Mouse (Mus musculus) kidney, embryonic 14.5 days (tissue): ENCODE measurements around the gene Pklr. TPM values are rescaled to one million over a fixed set of nuclear protein-coding genes. Genes with fewer than 3 reads are reported as not detected.
A peak's percentile ranks its signal among the peaks of the same experiment; 100 is the strongest.

Source experiments
- ATAC-seq: fragments of 200-750 bp; cut with Nextera tagmentation; 2 replicates; pipeline ENCODE4 v1.8.0; 2017; ENCODE audit warnings: moderate number of reproducible peaks, mild to moderate bottlenecking, moderate TSS enrichment, moderate library complexity; ENCODE audit not compliant: low FRiP score, low TSS enrichment
- H3K27ac ChIP-seq: fragments of 300-500 bp; sonication (generic); 2 replicates; pipeline ENCODE4 v1.5.1; 2014; ENCODE audit warnings: low read depth, mild to moderate bottlenecking, low read length, moderate library complexity, mixed read lengths
- H3K27me3 ChIP-seq: fragments of 300-500 bp; sonication (generic); 2 replicates; pipeline ENCODE4 v1.6.1; 2014; ENCODE audit warnings: mild to moderate bottlenecking, low read length; ENCODE audit not compliant: control insufficient read depth, insufficient read depth
- H3K36me3 ChIP-seq: fragments of 300-500 bp; sonication (generic); 2 replicates; pipeline ENCODE4 v1.6.1; 2014; ENCODE audit warnings: low read length, mixed read lengths; ENCODE audit not compliant: control insufficient read depth, insufficient read depth
- H3K4me1 ChIP-seq: fragments of 300-500 bp; sonication (generic); 2 replicates; pipeline ENCODE4 v1.6.1; 2014; ENCODE audit warnings: low read length, mixed read lengths; ENCODE audit not compliant: control insufficient read depth, insufficient read depth
- H3K4me2 ChIP-seq: fragments of 300-500 bp; sonication (generic); replicated peaks from 2 replicates; pipeline ENCODE4 v1.6.1; 2014; ENCODE audit warnings: low read depth, mild to moderate bottlenecking, low read length
- H3K4me3 ChIP-seq: fragments of 300-500 bp; sonication (generic); 2 replicates; pipeline ENCODE4 v1.5.1; 2014; ENCODE audit warnings: mild to moderate bottlenecking, low read length
- H3K9ac ChIP-seq: fragments of 300-500 bp; sonication (generic); 2 replicates; pipeline ENCODE4 v1.6.1; 2014; ENCODE audit warnings: low read depth, mild to moderate bottlenecking, low read length, moderate library complexity
- H3K9me3 ChIP-seq: fragments of 300-500 bp; sonication (generic); 2 replicates; pipeline ENCODE4 v1.6.1; 2016; ENCODE audit warnings: low read length; ENCODE audit not compliant: control insufficient read depth
- WGBS: fragments of 180-500 bp; shearing (Covaris S2); extraction: QIAGEN DNeasy Blood & Tissue Kit; methylation state at CpG from one replicate; pipeline ENCODE4 v1.1.7; 2014; 5-methylcytosine and 5-hydroxymethylcytosine counted together
- polyA plus RNA-seq: library from polyadenylated mRNA; unstranded; fragments of >200 nt; fragmentation: Nextera tagmentation; extraction: Ambion mirVana; gene quantifications from 2 replicates; pipeline ENCODE4 v1.2.1, GENCODE M21; 2014

The Pklr gene
- polyA plus RNA-seq, 1 experiment from 2014 or later = 1.5 TPM

DNA sequence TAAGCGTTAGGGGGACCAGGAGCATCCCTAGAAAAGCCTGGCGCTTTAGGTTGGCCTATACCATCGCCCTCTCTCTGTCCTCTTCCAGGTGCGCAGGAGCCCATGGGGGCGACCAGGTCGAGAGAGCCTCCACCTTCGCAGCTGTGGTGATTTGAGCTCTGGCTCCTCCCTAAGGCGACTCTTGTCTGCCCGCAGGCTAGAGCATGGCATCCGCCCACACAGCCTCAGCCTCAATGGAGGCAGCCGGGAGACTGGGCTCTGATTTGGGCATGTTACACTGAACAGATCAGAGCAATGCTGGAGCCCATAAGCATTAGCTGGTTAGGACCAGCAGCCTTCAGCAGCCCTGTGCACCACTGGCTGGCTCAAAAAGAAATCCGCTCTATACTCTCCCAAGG, 52.5 kb downstream of the Pklr start:
- H3K27me3 ChIP-seq = no peaks in the 10 kb centered on the region
- no peak for ATAC-seq
- H3K9me3 ChIP-seq = no peaks in the 10 kb centered on the region
- 63% methylated on average over 12 of the region's 12 CpGs for WGBS
- no peak overlapping the region for H3K9ac ChIP-seq
- H3K4me1 ChIP-seq = peaks cover 42% of the 10 kb centered on the region
- H3K36me3 ChIP-seq = peaks cover 9% of the 10 kb centered on the region
- H3K27ac ChIP-seq = peak overlapping the region; percentile 55; the same call in 1 of the 2 replicates
- no peak overlapping the region for H3K4me2 ChIP-seq
- no peak overlapping the region for H3K4me3 ChIP-seq

DNA sequence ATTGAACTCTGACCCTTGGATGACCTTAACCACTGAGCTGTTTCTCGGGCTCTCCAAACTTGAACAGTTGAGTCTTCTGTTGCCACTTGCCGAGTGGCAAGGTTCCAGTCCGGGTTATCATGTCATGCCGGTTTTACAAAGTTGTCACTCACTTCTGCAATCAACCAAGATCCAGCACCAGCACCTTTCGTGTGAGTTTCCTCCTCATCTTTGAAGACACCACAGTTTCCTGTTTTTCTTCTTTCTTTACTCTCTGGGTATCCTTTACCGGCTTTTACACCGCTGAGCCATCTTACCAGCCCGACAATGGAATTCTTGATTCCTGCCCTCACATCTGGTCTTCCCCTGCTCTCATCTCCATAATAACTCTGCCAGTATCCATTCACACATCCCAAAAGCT, 54.5 kb downstream of the Pklr start:
- Histone ChIP-seq H3K27ac (no peak overlapping the region), H3K4me1 (peaks cover 23% of the 10 kb centered on the region), H3K27me3 (no peaks in the 10 kb centered on the region), H3K4me2 (no peak overlapping the region), H3K9ac (no peak overlapping the region), H3K4me3 (no peak overlapping the region), H3K9me3 (no peaks in the 10 kb centered on the region), H3K36me3 (peaks cover 9% of the 10 kb centered on the region)
- WGBS = 83% methylated on average over 8 of the region's 8 CpGs
- ATAC-seq = no peak

DNA sequence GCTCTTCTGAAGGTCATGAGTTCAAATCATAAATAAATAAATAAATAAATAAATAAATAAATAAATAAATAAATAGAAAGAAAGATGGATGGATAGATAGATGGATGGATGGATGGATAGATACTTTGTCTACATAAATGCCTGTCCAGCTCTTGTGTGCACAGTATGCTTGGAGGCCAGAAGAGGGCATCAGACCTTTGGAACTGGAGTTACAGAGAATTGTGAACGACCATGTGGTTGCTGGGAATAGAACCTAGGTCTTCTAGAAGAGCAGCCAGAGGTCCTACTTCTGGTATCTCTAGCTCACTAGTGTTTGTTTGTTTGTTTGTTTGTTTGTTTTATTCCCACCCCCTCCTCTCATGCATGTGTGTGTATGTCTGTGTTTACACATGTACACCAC, 57.4 kb downstream of the Pklr start:
- Histone ChIP-seq H3K4me3 (no peak overlapping the region), H3K4me2 (no peak overlapping the region), H3K36me3 (peaks cover 4% of the 10 kb centered on the region), H3K27me3 (no peaks in the 10 kb centered on the region), H3K27ac (no peak overlapping the region), H3K9ac (no peak overlapping the region), H3K4me1 (peaks cover 5% of the 10 kb centered on the region; the same call in 1 of the 2 replicates), H3K9me3 (no peaks in the 10 kb centered on the region)
- 70% methylated on average over 1 of the region's 1 CpGs for WGBS
- no peak for ATAC-seq

DNA sequence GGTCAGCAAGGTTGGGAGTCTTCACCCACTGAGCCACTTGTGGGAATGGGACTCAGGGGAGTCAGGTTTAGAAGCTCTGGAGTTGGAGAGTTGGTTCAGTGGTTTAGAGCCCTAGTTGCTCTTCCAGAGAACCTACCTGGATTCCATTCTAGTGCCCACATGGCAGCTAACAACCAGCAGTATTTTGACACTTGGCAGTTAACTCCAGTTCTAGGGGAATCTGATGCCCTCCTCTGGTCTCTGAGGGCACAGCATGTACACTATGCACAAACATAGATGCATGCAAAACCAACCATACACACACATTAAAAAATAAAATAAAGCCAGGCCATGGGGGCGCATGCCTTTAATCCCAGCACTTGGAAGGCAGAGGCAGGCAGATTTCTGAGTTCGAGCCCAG, 57.9 kb downstream of the Pklr start:
- Histone ChIP-seq H3K4me3 (no peak overlapping the region), H3K9ac (no peak overlapping the region), H3K9me3 (no peaks in the 10 kb centered on the region), H3K27ac (no peak overlapping the region), H3K4me2 (no peak overlapping the region), H3K36me3 (no peaks in the 10 kb centered on the region), H3K27me3 (no peaks in the 10 kb centered on the region), H3K4me1 (peaks cover under 1% of the 10 kb centered on the region; the same call in 1 of the 2 replicates)
- WGBS = 88% methylated on average over 2 of the region's 2 CpGs
- no peak for ATAC-seq

Other genes with a start within 250 kb of the Pklr start
- gene Msto1, start 222.1 kb upstream of the Pklr start, polyA plus RNA-seq = 40.9 and 63.2 TPM in 2 replicates
- gene Ash1l, start 185.5 kb upstream of the Pklr start, polyA plus RNA-seq = 20.0 and 27.2 TPM in 2 replicates
- gene Dap3, start 185.0 kb upstream of the Pklr start, polyA plus RNA-seq = 149 and 160 TPM in 2 replicates
- gene Rusc1, start 42.8 kb upstream of the Pklr start, polyA plus RNA-seq = 12.5 and 16.7 TPM in 2 replicates
- not detected in 2 replicates for gene Gm43738, start 35.0 kb upstream of the Pklr start, polyA plus RNA-seq
- gene Fdps, start 34.2 kb upstream of the Pklr start, polyA plus RNA-seq = 186 and 191 TPM in 2 replicates
- gene Hcn3, start 24.1 kb downstream of the Pklr start, polyA plus RNA-seq = 0.49 and 0.73 TPM in 2 replicates
- 33.8 and 35.1 TPM in 2 replicates for gene Clk2, start 28.7 kb downstream of the Pklr start, polyA plus RNA-seq
- gene Scamp3, start 41.3 kb downstream of the Pklr start, polyA plus RNA-seq = 84.6 and 107 TPM in 2 replicates
- 34.5 and 49.3 TPM in 2 replicates for gene Fam189b, start 47.0 kb downstream of the Pklr start, polyA plus RNA-seq
- gene Gba, start 66.8 kb downstream of the Pklr start, polyA plus RNA-seq = 32.0 and 37.4 TPM in 2 replicates
- 12.5 and 13.2 TPM in 2 replicates for gene Thbs3, start 79.0 kb downstream of the Pklr start, polyA plus RNA-seq
- gene Mtx1, start 90.9 kb downstream of the Pklr start, polyA plus RNA-seq = 217 and 259 TPM in 2 replicates
- gene Muc1, start 92.9 kb downstream of the Pklr start, polyA plus RNA-seq = 8.0 and 13.6 TPM in 2 replicates
- gene Krtcap2, start 109.8 kb downstream of the Pklr start, polyA plus RNA-seq = 321 and 407 TPM in 2 replicates
- gene Trim46, start 110.2 kb downstream of the Pklr start, polyA plus RNA-seq = 2.8 and 3.6 TPM in 2 replicates
- gene Dpm3, start 123.2 kb downstream of the Pklr start, polyA plus RNA-seq = 134 and 200 TPM in 2 replicates
- 55.1 and 64.1 TPM in 2 replicates for gene Slc50a1, start 134.4 kb downstream of the Pklr start, polyA plus RNA-seq
- 45.4 and 58.8 TPM in 2 replicates for gene Efna1, start 145.0 kb downstream of the Pklr start, polyA plus RNA-seq
- 9.7 and 10.1 TPM in 2 replicates for gene Efna3, start 186.8 kb downstream of the Pklr start, polyA plus RNA-seq
- 30.1 and 36.6 TPM in 2 replicates for gene Efna4, start 201.9 kb downstream of the Pklr start, polyA plus RNA-seq
- gene Adam15, start 213.9 kb downstream of the Pklr start, polyA plus RNA-seq = 35.9 and 47.1 TPM in 2 replicates
- gene Dcst2, start 225.8 kb downstream of the Pklr start, polyA plus RNA-seq = 0.18 and 0.30 TPM in 2 replicates
- 0.63 and 1.5 TPM in 2 replicates for gene Dcst1, start 229.1 kb downstream of the Pklr start, polyA plus RNA-seq